Mouse (Mus musculus) myocyte (in vitro differentiated cells): ENCODE results near the gene Smg6.

Source experiments
- CEBPB ChIP-seq: IDR thresholded peaks from 2 replicates; pipeline ENCODE4 v1.6.1; 2011; ENCODE audit warnings: mild to moderate bottlenecking, moderate library complexity; ENCODE audit not compliant: poor library complexity, insufficient read depth, severe bottlenecking
- E2F4 ChIP-seq: IDR thresholded peaks from one replicate; pipeline ENCODE4 v1.6.1; 2011; ENCODE audit warnings: mild to moderate bottlenecking, control low read depth, moderate library complexity; ENCODE audit not compliant: insufficient read depth
- MAX ChIP-seq: IDR thresholded peaks from one replicate; pipeline ENCODE4 v1.6.1; 2011; ENCODE audit warnings: low read depth, mild to moderate bottlenecking, control low read depth
- MYOD1 ChIP-seq, 3 experiments: IDR thresholded peaks; one replicate each; pipeline ENCODE4 v1.6.1; 2011; ENCODE audit warnings: control low read depth in 2 of 3, low read depth in 2 of 3, mild to moderate bottlenecking in 2 of 3, moderate library complexity in 1 of 3; ENCODE audit not compliant: insufficient read length in 2 of 3, control insufficient read depth in 1 of 3
- MYOG ChIP-seq, 3 experiments: IDR thresholded peaks; one replicate each; pipeline ENCODE4 v1.6.1; 2011; ENCODE audit warnings: control low read depth in 2 of 3, low read depth in 2 of 3, mild to moderate bottlenecking in 2 of 3; ENCODE audit not compliant: insufficient read length in 2 of 3, control insufficient read depth in 1 of 3, insufficient read depth in 1 of 3
- POLR2A ChIP-seq: IDR thresholded peaks from one replicate; pipeline ENCODE4 v1.6.1; 2011; ENCODE audit warnings: low read depth, mild to moderate bottlenecking, control low read depth, moderate library complexity; ENCODE audit not compliant: insufficient read length
- POLR2AphosphoS2 ChIP-seq: IDR thresholded peaks from one replicate; pipeline ENCODE4 v1.6.1; 2011; ENCODE audit warnings: low read depth, control low read depth; ENCODE audit not compliant: insufficient read length
- SRF ChIP-seq: IDR thresholded peaks from one replicate; pipeline ENCODE4 v1.6.1; 2011; ENCODE audit warnings: low read depth; ENCODE audit not compliant: control insufficient read depth, insufficient read length
- TCF12 ChIP-seq: IDR thresholded peaks from one replicate; pipeline ENCODE4 v1.6.1; 2011; ENCODE audit warnings: mild to moderate bottlenecking, control low read depth; ENCODE audit not compliant: poor library complexity, insufficient read depth, severe bottlenecking
- TCF3 ChIP-seq: IDR thresholded peaks from one replicate; pipeline ENCODE4 v1.6.1; 2011; ENCODE audit warnings: low read depth, control low read depth; ENCODE audit not compliant: insufficient read length
- USF1 ChIP-seq: IDR thresholded peaks from one replicate; pipeline ENCODE4 v1.6.1; 2011; ENCODE audit warnings: low read depth, mild to moderate bottlenecking, control low read depth, moderate library complexity

DNA sequence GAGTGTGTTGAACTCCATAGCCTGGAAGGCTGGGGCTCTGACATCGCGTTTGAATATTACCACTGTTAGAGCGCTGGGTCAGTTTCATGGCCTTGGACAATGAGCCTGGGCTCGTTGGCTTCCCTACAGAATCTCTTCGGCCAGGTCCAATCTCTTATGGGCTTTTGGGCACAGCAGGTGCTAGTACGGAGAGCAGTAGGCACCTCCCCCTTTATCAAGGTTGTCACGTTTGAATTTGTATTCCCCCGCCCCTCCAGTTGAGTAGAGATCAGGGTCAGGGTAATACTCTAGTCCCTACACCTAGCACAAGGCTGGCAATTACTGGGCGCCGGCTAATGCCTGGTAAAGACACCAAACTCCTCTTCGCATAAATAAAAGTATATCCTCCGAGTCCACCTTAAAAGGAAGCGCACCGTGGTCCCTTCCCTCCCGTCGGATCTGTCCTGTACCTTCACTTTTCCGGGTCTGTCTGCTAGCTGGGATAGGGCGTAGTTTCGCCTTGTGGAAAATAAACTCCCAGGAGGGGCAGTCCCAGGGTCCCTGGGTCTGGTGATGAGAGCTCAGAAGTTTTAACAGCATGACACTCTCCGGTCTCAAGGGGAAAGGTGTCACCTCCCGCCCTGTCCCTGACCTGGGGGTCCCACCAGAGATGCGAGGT is 264.2 kb downstream of the Smg6 start:
- TF ChIP-seq POLR2AphosphoS2 (no peak), USF1 (no peak), POLR2A (no peak), MYOG (IDR thresholded peaks at IDR 0.05; ENCODE audit: control insufficient read depth in 1 of 3, insufficient read depth in 1 of 3, insufficient read length in 2 of 3, low read depth in 2 of 3) (no peak), MYOD1 (IDR thresholded peaks at IDR 0.05; ENCODE audit: control insufficient read depth in 1 of 3, insufficient read length in 2 of 3, low read depth in 2 of 3) (no peak), TCF3 (no peak), MAX (no peak), TCF12 (no peak), CEBPB (no peak), SRF (no peak), E2F4 (no peak)
